Mouse (Mus musculus): ENCODE results near the gene Utp4.
A peak's percentile ranks its signal among the peaks of the same experiment; 100 is the strongest.

The Utp4 gene

GRCm38 (mm10) chr8:106937081-106937800, 43.8 kb downstream of the Utp4 start:
- no peak for DNase-seq

DNA sequence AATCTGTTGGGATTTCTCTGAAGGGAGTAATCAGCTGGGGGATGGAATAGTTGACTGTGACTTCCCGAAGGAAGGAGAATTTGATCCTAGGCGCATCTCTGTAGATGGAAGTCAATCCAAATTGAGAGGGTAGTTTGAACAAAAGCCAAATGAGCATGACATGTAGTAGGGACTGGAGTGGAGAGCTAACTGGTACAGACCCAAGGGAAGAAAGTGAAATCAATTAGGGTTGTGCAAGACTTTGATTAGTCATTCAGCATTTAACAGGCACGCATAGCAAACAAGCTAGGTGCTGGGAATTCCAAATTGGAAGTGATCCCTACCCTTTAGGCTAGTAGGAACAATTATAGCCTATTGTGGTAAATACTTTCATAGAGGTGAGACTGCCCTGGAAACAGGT, 48.4 kb downstream of the Utp4 start:
- DNase-seq, result no peak

DNA sequence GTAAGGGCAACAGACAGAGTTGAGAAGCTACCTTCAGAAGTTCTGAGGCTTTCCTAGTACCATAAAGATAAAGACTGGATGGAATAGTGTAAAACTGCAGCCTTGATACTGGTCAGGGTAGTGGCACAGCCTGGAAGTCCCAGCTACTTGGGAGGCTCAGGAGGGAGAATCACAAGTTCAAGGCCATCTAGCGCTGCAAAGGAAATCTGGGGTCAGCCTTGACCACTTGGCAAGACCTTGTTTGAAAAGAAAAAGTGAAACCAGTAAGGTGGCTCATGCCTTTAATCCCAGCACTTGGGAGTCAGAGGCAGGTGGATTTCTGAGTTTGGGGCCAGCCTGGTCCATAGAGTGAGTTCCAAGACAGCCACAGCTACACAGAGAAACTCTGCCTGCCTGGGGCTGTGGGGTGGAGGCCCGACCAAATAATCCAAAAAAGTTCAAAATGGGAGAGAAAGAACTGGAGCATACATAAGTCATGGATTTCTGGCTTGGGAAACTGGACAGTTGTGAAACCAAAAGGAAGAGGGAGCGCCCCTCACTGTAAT, 50.5 kb downstream of the Utp4 start:
- no peak for DNase-seq

GRCm38 (mm10) chr8:106944756-106945155, 51.3 kb downstream of the Utp4 start:
- no peak for DNase-seq

- DNase-seq, result no peak
These were observed 55.3 kb downstream of the Utp4 start for GRCm38 (mm10) chr8:106948678-106949243.

DNA sequence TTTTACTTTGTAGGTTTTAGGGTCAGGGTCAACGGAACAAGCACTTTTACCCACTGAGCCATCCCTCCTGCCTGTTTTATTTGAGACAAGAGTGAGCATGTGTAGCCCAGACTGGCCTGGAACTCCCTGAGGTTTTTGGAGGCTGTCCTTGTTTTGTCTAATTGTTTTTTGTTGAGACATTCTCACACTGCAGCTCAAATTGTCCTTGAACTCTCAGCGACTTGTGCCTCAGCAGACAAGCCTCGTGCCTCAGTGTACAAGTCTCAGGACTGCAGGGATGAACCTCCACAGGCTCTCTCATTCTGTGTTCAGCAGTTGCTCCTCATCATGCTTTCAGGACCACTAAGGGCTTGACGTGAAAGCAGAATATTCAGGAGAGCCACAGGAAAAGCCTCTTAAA, 58.3 kb downstream of the Utp4 start:
- DNase-seq, result no peak

GRCm38 (mm10) chr8:106953571-106953970, 60.1 kb downstream of the Utp4 start:
- DNase-seq, result no peak

GRCm38 (mm10) chr8:106957086-106957485, 63.6 kb downstream of the Utp4 start:
- DNase-seq, result no peak

GRCm38 (mm10) chr8:106958212-106958611, 64.8 kb downstream of the Utp4 start:
- DNase-seq, result no peak

DNA sequence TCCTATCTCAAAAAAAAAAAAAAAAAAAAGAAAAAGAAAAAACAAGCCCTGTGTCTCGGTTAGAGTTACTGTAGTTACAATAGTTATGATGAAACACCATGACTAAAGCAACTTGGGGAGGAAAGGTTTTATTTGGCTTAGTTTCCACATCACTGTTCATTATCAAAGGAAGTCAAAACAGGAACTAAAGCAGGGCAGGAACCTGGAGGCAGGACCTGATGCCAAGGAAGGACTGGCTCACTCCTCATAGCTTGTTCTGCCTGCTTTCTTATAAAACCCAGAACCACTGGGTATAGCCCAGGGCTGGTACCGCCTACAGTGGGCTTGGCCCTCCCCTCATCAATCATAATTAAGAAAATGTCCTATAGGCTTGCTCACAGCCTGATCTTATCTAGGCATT, 66.2 kb downstream of the Utp4 start:
- DNase-seq, result no peak

- peak; percentile 16 to 44 for DNase-seq
These were observed 68.9 kb downstream of the Utp4 start for GRCm38 (mm10) chr8:106962322-106962721.

DNA sequence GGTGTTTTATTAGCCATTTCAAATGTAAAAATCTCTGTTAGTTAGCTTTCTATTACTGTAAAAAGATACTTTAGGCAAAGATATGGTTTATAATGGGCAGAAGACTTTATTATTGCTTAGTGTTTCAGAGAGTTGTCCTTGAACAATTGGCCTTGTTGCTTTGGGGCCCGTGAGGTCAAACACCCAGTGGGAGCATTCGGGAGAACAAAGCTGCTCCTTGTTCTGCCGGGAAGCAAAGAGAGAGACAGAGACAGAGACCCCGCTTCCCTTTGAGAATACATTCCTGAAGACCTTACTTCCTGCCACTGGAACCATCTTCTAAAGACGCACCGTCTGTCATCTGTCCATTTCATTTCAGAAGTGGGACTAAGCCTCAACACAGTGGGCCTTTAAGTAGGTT, 69.9 kb downstream of the Utp4 start:
- no peak for DNase-seq

- no peak for DNase-seq
These were observed 71.1 kb downstream of the Utp4 start for GRCm38 (mm10) chr8:106964573-106964972.

GRCm38 (mm10) chr8:106969964-106970363, 76.5 kb downstream of the Utp4 start:
- no peak for DNase-seq

GRCm38 (mm10) chr8:106971916-106972315, 78.5 kb downstream of the Utp4 start:
- peak in 1 of 2 experiments; percentile 20 for DNase-seq

Data from kidney, postnatal 4 days (tissue).